Mouse (Mus musculus) kidney, adult 11 months (tissue): ENCODE measurements at regions not wholly inside any gene's neighbourhood (a gene's known extent, or its start where the extent isn't known, plus 50 kb on each side); places are given as distances from the start of the nearest gene placed in this dataset.

Source experiments
- DNase-seq: peaks from one replicate; pipeline ENCODE4 v3.0.0; 2022

- no peak for DNase-seq
These were observed 2620.0 kb upstream of the Gm7489 start for GRCm38 (mm10) chr15:51264599-51265163.

DNA sequence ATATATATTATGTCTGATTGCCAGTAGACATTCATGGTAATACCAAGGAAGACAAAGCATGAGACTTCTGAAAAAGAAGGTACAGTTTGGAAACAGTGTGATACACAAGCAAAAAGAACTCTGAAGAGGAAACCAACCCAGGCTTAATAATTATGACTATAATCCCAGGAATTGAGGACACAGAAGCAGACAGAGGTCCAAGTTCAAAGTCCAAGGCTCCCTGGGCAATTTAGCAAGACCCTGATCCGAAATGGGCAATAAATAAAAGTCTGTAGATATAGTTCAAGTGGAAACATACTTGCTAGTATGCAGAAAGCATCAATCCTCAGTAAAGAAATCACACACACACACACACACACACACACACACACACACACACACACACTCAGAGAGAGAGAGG, 2618.7 kb upstream of the Gm7489 start:
- no peak for DNase-seq

DNA sequence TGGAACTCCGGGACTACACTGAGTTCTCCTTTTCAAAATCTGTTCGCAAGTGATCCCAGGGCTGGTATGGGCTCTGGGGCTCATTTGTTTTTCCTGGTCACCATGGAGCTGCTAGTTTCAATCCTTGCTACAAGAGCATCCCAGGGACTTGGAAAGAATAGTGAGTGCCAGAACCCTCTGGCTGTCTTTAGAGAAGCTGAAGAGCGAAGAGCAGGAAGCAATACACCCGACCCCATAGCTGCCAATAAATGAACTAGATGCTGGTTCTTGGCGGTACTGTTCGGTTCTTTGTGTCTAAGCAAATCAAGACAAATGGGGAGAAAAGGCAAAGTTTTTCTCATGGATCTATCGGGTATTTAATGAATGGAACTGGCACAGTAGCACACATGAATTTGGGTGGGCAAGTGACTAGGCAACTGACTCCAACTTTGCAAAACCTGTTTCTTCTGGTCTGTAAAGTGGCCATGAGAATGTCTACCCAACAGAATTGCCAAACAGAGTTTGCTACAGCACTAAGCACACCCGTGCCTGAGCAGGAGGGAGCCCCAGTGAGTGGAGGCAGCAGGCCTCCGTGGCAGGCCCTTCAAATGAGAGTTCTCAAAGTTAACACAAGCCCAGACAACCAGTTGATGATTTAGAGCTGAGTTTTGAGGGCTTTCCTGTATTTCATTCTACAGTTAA, 2612.9 kb upstream of the Gm7489 start:
- DNase-seq = no peak

DNA sequence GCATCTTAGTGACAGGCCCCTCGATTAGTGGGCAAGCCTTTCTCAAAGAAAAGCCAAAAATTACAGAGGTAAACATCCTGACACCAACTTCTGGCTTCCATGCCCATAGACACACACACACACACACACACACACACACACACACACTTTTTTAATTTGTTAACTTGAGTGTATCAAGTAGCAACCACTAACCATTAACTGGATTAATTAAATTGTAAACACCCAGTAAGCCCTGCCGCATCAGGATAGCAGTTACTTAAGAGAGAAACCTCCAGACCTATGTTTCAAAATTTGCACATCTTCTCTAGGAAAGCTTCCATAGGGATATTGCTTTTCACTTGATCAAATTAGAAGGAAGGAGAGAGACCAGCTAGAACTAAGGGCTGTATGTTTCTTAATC, 2599.4 kb upstream of the Gm7489 start:
- DNase-seq = no peak

GRCm38 (mm10) chr15:51286352-51286751, 2598.4 kb upstream of the Gm7489 start:
- peak; percentile 5 for DNase-seq

GRCm38 (mm10) chr15:51288911-51289432, 2595.7 kb upstream of the Gm7489 start:
- no peak for DNase-seq

- no peak for DNase-seq
These were observed 2594.8 kb upstream of the Gm7489 start for GRCm38 (mm10) chr15:51289916-51290315.

- DNase-seq = no peak
These were observed 2593.5 kb upstream of the Gm7489 start for GRCm38 (mm10) chr15:51291183-51291582.

GRCm38 (mm10) chr15:51296841-51297240, 2587.9 kb upstream of the Gm7489 start:
- DNase-seq = no peak

GRCm38 (mm10) chr15:51318072-51318471, 2566.6 kb upstream of the Gm7489 start:
- no peak for DNase-seq

DNA sequence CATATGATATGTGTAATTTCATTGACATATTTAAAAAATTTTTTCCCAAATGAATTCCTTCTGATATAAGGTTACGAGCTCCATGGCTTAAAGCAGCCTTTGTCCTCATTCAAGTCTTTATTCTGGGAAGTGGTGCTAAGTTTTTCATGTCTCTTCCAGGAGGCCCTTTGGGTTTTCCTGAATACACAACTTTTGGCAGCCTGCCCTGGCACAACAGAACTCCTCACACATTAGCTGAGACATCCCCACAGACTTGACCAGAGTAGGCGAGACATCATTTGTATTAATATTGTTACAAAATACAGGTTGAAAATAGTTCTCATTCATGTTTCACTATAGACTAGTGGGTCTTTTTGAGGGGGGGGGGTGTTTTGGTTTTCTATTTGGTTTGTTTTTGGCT, 2565.9 kb upstream of the Gm7489 start:
- DNase-seq = no peak

- DNase-seq = no peak
These were observed 2564.3 kb upstream of the Gm7489 start for GRCm38 (mm10) chr15:51320366-51320894.

- DNase-seq = no peak
These were observed 2561.4 kb upstream of the Gm7489 start for GRCm38 (mm10) chr15:51323284-51323683.

GRCm38 (mm10) chr15:51324211-51324610, 2560.5 kb upstream of the Gm7489 start:
- no peak for DNase-seq

DNA sequence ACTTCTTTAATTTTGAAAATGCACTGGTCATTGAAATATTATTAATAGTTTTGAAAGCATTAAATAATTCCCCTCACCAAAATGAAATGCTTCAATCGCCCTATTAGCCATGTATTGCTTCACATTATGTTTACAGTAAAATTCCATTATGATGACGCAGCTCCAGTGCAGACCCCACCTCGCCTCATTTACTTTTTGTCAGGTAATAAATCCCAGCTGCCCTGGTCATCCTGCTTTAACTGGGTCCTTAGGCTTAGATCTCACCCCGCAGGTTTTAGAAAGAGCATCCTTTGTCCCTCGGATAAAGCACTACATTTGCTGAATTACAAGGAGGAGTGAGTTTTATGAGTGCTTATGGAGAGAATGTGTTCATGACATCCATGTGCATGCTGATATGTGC, 2557.0 kb upstream of the Gm7489 start:
- DNase-seq = no peak

DNA sequence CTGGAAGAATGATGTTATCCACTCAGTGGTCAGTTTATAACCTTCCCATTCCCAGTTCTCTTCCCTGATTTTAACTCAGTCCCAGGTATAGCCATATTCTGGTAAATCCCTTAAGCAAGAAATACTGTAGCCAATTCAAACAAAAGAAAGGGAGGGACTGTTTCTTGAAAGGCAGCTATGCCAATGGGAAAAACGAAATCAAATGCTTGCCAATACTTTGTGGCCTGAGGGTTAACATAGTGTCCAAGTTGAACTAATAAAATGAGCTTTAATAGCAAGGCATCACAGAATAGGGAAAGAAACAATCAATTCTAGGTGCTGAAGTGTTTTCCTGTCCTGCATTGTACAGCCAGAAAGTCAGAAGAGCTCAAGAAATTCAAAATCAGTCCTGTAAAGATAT, 2548.3 kb upstream of the Gm7489 start:
- DNase-seq = no peak

- no peak for DNase-seq
These were observed 2538.4 kb upstream of the Gm7489 start for GRCm38 (mm10) chr15:51346301-51346700.

- no peak for DNase-seq
These were observed 2521.3 kb upstream of the Gm7489 start for GRCm38 (mm10) chr15:51363391-51363790.

DNA sequence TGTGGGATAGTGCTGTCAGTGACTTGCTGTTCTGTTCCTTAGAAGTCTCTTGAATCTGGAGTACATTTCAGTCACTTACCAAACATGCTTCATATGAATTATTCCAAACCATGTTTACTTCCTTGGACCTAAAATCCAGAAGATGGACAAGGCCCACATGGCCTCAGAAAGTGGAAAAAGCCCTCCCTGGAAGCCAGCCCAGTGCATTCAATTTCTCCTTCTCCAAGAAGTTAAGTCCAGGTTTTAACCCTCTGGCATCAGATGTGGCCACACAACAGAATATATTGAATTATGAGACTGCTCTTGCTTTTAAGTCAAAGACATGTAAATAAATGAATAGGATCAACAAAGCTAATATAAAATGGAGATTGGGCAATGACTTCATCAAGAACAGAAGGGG, 2513.5 kb upstream of the Gm7489 start:
- DNase-seq = no peak

GRCm38 (mm10) chr15:51390383-51390782, 2494.3 kb upstream of the Gm7489 start:
- no peak for DNase-seq

DNA sequence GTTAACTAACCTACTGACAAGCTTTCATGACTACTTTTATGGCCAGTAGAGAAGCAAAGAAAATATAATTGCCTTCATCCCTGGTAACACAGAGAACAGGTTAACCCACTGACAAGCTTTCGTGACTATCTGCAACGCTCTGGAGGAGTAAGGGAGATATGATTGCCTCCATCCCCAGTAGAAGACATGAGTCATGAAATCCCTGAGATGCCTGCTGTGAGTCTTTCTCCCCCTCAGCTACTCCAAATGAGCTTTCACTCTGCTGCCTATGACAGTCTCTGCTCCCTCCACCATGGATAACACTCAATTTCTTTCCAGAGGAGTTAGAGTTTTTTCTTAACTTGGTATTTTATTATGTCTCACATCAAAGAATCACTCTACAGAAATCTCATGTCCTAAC, 2493.4 kb upstream of the Gm7489 start:
- no peak for DNase-seq

- DNase-seq = no peak
These were observed 2492.0 kb upstream of the Gm7489 start for GRCm38 (mm10) chr15:51392449-51393405.

DNA sequence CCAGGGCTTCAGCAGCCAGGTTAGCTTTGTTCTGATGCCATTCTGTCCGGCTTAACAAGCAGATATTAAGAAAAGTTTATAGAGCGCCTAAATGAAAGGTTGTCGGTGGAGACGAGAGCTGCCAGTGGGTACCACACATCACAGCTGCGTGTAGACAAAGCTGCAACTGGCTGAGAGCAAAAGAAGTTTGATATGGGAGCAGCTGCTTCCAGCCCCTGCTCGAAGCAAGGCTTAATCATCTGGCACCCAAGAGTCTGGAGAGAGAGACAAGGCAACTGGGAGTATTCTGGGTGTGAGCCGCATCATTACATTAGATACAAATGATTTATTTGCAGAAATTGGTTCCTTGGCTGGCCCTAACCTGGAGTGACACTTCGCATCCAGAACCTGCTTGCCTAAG, 2488.7 kb upstream of the Gm7489 start:
- DNase-seq = no peak
